Mouse (Mus musculus): ENCODE measurements around the gene Klf9. TPM values are rescaled to one million over a fixed set of nuclear protein-coding genes. Genes with fewer than 3 reads are reported as not detected.
"Not testable (repeated sequence)": the region's sequence is repeated elsewhere in the genome, so short reads cannot be mapped to it uniquely, and the experiment has no call there.

The Klf9 gene
- polyA plus RNA-seq, 1 experiment from 2014 or later = 0.80 TPM

GRCm38 (mm10) chr19:23143541-23143940, 2.5 kb downstream of the Klf9 start:
- H3K4me2 ChIP-seq (replicated peaks; ENCODE audit: low read depth, low read length) = no peak overlapping the region
- H3K9me3 ChIP-seq (ENCODE audit: control insufficient read depth, low read length) = no peaks in the 10 kb centered on the region
- 79% methylated on average over 8 of the region's 8 CpGs for WGBS
- H3K27me3 ChIP-seq (ENCODE audit: control insufficient read depth, insufficient read depth, low read length) = peaks cover 14% of the 10 kb centered on the region
- H3K9ac ChIP-seq (ENCODE audit: low read depth, low read length) = no peak overlapping the region
- H3K4me1 ChIP-seq (replicated peaks; ENCODE audit: control insufficient read depth, insufficient read depth, low read length) = peaks cover 12% of the 10 kb centered on the region; the same call in 1 of the 2 replicates
- no peak overlapping the region for H3K4me3 ChIP-seq (ENCODE audit: low read depth, low read length)
- no peak for DNase-seq (ENCODE audit: low spot score)
- H3K27ac ChIP-seq (ENCODE audit: low read depth, low read length) = no peak overlapping the region
- H3K36me3 ChIP-seq (ENCODE audit: control insufficient read depth, insufficient read depth, low read length) = no peaks in the 10 kb centered on the region
- no peak for ATAC-seq (ENCODE audit: low FRiP score)

GRCm38 (mm10) chr19:23144031-23144430, 3.0 kb downstream of the Klf9 start:
- no peak overlapping the region for H3K4me2 ChIP-seq (replicated peaks; ENCODE audit: low read depth, low read length)
- H3K36me3 ChIP-seq (ENCODE audit: control insufficient read depth, insufficient read depth, low read length) = no peaks in the 10 kb centered on the region
- peaks cover 12% of the 10 kb centered on the region; the same call in 1 of the 2 replicates for H3K4me1 ChIP-seq (replicated peaks; ENCODE audit: control insufficient read depth, insufficient read depth, low read length)
- no peak overlapping the region for H3K4me3 ChIP-seq (ENCODE audit: low read depth, low read length)
- WGBS = 65% methylated on average over 9 of the region's 9 CpGs
- H3K9ac ChIP-seq (ENCODE audit: low read depth, low read length) = no peak overlapping the region
- ATAC-seq (ENCODE audit: low FRiP score) (no peak), DNase-seq (ENCODE audit: low spot score) (no peak)
- H3K27ac ChIP-seq (ENCODE audit: low read depth, low read length) = no peak overlapping the region
- H3K27me3 ChIP-seq (ENCODE audit: control insufficient read depth, insufficient read depth, low read length) = peaks cover 14% of the 10 kb centered on the region
- H3K9me3 ChIP-seq (ENCODE audit: control insufficient read depth, low read length) = no peaks in the 10 kb centered on the region

- H3K4me1 ChIP-seq (replicated peaks; ENCODE audit: control insufficient read depth, insufficient read depth, low read length) = peaks cover 12% of the 10 kb centered on the region; the same call in 1 of the 2 replicates
- no peak overlapping the region for H3K27ac ChIP-seq (ENCODE audit: low read depth, low read length)
- H3K9ac ChIP-seq (ENCODE audit: low read depth, low read length) = no peak overlapping the region
- peaks cover 14% of the 10 kb centered on the region for H3K27me3 ChIP-seq (ENCODE audit: control insufficient read depth, insufficient read depth, low read length)
- WGBS = 88% methylated on average over 3 of the region's 3 CpGs
- no peak for ATAC-seq (ENCODE audit: low FRiP score)
- no peaks in the 10 kb centered on the region for H3K9me3 ChIP-seq (ENCODE audit: control insufficient read depth, low read length)
- H3K4me3 ChIP-seq (ENCODE audit: low read depth, low read length) = no peak overlapping the region
- H3K4me2 ChIP-seq (replicated peaks; ENCODE audit: low read depth, low read length) = no peak overlapping the region
- no peaks in the 10 kb centered on the region for H3K36me3 ChIP-seq (ENCODE audit: control insufficient read depth, insufficient read depth, low read length)
- DNase-seq (ENCODE audit: low spot score) = no peak
These were observed 4.1 kb downstream of the Klf9 start for GRCm38 (mm10) chr19:23145146-23145545.

DNA sequence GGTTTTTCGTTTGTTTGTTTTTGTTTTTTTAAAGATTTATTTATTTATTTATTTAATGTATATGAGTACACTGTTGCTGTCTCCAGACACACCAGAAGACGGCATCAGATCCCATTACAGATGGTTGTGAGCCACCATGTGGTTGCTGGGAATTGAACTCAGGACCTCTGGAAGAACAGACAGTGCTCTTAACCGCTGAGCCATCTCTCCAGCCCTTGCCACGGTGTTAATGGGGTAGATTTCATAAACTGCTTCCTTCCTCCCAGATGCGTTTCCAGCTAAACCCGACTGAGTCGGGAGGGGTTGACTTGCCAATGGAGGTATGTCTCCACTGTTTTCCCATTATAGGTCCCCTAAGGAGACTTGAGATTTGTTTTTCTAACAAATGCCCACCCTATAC, 4.5 kb downstream of the Klf9 start:
- not testable (repeated sequence) for H3K9ac ChIP-seq (ENCODE audit: low read depth, low read length); H3K4me3 ChIP-seq (ENCODE audit: low read depth, low read length); H3K36me3 ChIP-seq (ENCODE audit: control insufficient read depth, insufficient read depth, low read length); H3K4me2 ChIP-seq (replicated peaks; ENCODE audit: low read depth, low read length); DNase-seq (ENCODE audit: low spot score); H3K27ac ChIP-seq (ENCODE audit: low read depth, low read length); H3K9me3 ChIP-seq (ENCODE audit: control insufficient read depth, low read length); ATAC-seq (ENCODE audit: low FRiP score)
- Histone ChIP-seq H3K27me3 (ENCODE audit: control insufficient read depth, insufficient read depth, low read length) (peaks cover 14% of the 10 kb centered on the region), H3K4me1 (replicated peaks; ENCODE audit: control insufficient read depth, insufficient read depth, low read length) (peaks cover 12% of the 10 kb centered on the region; the same call in 1 of the 2 replicates)
- WGBS = 83% methylated on average over 7 of the region's 7 CpGs

DNA sequence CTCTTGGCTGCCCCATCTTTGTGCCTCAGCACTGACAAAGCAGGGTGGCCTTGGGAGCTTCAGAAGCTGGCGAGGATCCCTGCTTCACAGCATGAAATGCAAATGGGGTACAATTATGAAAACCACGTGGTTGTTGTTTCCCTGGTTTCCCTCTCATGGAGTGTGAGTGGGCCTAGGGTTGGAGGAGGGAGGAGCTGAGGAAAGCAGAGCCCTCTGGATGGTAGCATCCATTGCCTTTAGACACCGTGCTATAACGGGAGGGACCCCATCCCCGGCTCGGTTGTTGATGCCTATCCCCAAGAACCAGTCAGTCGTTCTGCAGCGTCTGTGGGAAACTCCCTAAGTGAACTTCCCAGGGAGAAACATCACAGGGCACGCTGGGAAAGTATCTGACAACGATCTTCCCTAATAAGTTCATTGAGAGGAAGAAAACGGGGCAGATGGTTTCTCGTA, 5.4 kb downstream of the Klf9 start:
- H3K27ac ChIP-seq (ENCODE audit: low read depth, low read length) = no peak overlapping the region
- no peaks in the 10 kb centered on the region for H3K9me3 ChIP-seq (ENCODE audit: control insufficient read depth, low read length)
- no peak overlapping the region for H3K4me3 ChIP-seq (ENCODE audit: low read depth, low read length)
- ATAC-seq (ENCODE audit: low FRiP score) (no peak), DNase-seq (ENCODE audit: low spot score) (no peak)
- peaks cover 12% of the 10 kb centered on the region; the same call in 1 of the 2 replicates for H3K4me1 ChIP-seq (replicated peaks; ENCODE audit: control insufficient read depth, insufficient read depth, low read length)
- H3K36me3 ChIP-seq (ENCODE audit: control insufficient read depth, insufficient read depth, low read length) = no peaks in the 10 kb centered on the region
- peaks cover 14% of the 10 kb centered on the region for H3K27me3 ChIP-seq (ENCODE audit: control insufficient read depth, insufficient read depth, low read length)
- H3K9ac ChIP-seq (ENCODE audit: low read depth, low read length) = no peak overlapping the region
- H3K4me2 ChIP-seq (replicated peaks; ENCODE audit: low read depth, low read length) = no peak overlapping the region
- WGBS = 61% methylated on average over 12 of the region's 12 CpGs

GRCm38 (mm10) chr19:23147026-23147966, 6.3 kb downstream of the Klf9 start:
- 68% methylated on average over 15 of the region's 15 CpGs for WGBS
- no peak overlapping the region for H3K4me2 ChIP-seq (replicated peaks; ENCODE audit: low read depth, low read length)
- H3K27ac ChIP-seq (ENCODE audit: low read depth, low read length) = no peak overlapping the region
- H3K4me3 ChIP-seq (ENCODE audit: low read depth, low read length) = no peak overlapping the region
- H3K4me1 ChIP-seq (replicated peaks; ENCODE audit: control insufficient read depth, insufficient read depth, low read length) = peaks cover 5% of the 10 kb centered on the region; the same call in 1 of the 2 replicates
- DNase-seq (ENCODE audit: low spot score) (peak; percentile 20), ATAC-seq (ENCODE audit: low FRiP score) (no peak)
- H3K9ac ChIP-seq (ENCODE audit: low read depth, low read length) = no peak overlapping the region
- H3K27me3 ChIP-seq (ENCODE audit: control insufficient read depth, insufficient read depth, low read length) = peaks cover 11% of the 10 kb centered on the region
- no peaks in the 10 kb centered on the region for H3K36me3 ChIP-seq (ENCODE audit: control insufficient read depth, insufficient read depth, low read length)
- no peaks in the 10 kb centered on the region for H3K9me3 ChIP-seq (ENCODE audit: control insufficient read depth, low read length)

- DNase-seq (ENCODE audit: low spot score) (no peak), ATAC-seq (ENCODE audit: low FRiP score) (no peak)
- WGBS = 84% methylated on average over 7 of the region's 7 CpGs
- no peaks in the 10 kb centered on the region for H3K4me1 ChIP-seq (replicated peaks; ENCODE audit: control insufficient read depth, insufficient read depth, low read length)
- no peak overlapping the region for H3K4me2 ChIP-seq (replicated peaks; ENCODE audit: low read depth, low read length)
- H3K27me3 ChIP-seq (ENCODE audit: control insufficient read depth, insufficient read depth, low read length) = no peaks in the 10 kb centered on the region
- H3K4me3 ChIP-seq (ENCODE audit: low read depth, low read length) = no peak overlapping the region
- H3K9me3 ChIP-seq (ENCODE audit: control insufficient read depth, low read length) = no peaks in the 10 kb centered on the region
- no peaks in the 10 kb centered on the region for H3K36me3 ChIP-seq (ENCODE audit: control insufficient read depth, insufficient read depth, low read length)
- no peak overlapping the region for H3K9ac ChIP-seq (ENCODE audit: low read depth, low read length)
- H3K27ac ChIP-seq (ENCODE audit: low read depth, low read length) = no peak overlapping the region
These were observed 8.7 kb downstream of the Klf9 start for GRCm38 (mm10) chr19:23149465-23150410.

- no peak overlapping the region for H3K27ac ChIP-seq (ENCODE audit: low read depth, low read length)
- H3K9ac ChIP-seq (ENCODE audit: low read depth, low read length) = no peak overlapping the region
- 82% methylated on average over 13 of the region's 14 CpGs for WGBS
- H3K4me3 ChIP-seq (ENCODE audit: low read depth, low read length) = no peak overlapping the region
- H3K9me3 ChIP-seq (ENCODE audit: control insufficient read depth, low read length) = no peaks in the 10 kb centered on the region
- no peak for ATAC-seq (ENCODE audit: low FRiP score)
- H3K4me2 ChIP-seq (replicated peaks; ENCODE audit: low read depth, low read length) = no peak overlapping the region
- DNase-seq (ENCODE audit: low spot score) = no peak
- no peaks in the 10 kb centered on the region for H3K4me1 ChIP-seq (replicated peaks; ENCODE audit: control insufficient read depth, insufficient read depth, low read length)
- H3K36me3 ChIP-seq (ENCODE audit: control insufficient read depth, insufficient read depth, low read length) = no peaks in the 10 kb centered on the region
- H3K27me3 ChIP-seq (ENCODE audit: control insufficient read depth, insufficient read depth, low read length) = no peaks in the 10 kb centered on the region
These were observed 9.7 kb downstream of the Klf9 start for GRCm38 (mm10) chr19:23150556-23151265.

Data from hindbrain, embryonic 11.5 days (tissue).